Mouse (Mus musculus): ENCODE measurements around the gene Ankrd44. TPM values are rescaled to one million over a fixed set of nuclear protein-coding genes. Genes with fewer than 3 reads are reported as not detected.

Gene Ankrd44
- polyA plus RNA-seq, 1 experiment from 2014 or later = 4.3 TPM

DNA sequence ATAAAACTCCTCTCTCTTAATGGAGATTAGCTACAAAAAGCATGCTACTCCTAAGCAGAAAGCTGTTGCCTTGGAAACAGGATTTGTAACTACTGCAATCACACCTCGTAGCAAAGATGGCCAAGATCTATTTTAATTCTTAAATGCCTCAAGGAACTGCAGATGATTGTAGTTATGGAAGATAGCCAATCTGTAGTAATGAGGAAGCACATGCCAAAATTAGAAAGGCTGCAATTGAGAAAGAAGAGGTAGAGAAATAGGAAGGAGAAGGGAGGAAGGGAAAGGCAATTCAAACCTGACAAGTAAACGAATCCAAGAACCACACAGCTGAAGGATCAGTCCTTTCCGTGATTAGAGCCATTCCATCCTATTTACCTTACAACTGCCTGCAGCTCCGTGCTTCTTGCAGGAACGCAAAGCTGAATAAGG lies 27.5 kb downstream of the Ankrd44 start:
- H3K9me3 ChIP-seq (replicated peaks; ENCODE audit: low read length) = no peaks in the 10 kb centered on the region
- DNase-seq (ENCODE audit: low spot score) = peak; percentile 21
- H3K4me3 ChIP-seq (replicated peaks; ENCODE audit: low read depth, low read length) = no peak overlapping the region
- no peak overlapping the region for H3K4me2 ChIP-seq (ENCODE audit: low read length)
- ATAC-seq (replicated peaks; ENCODE audit: low FRiP score, low read depth) = no peak
- H3K9ac ChIP-seq (ENCODE audit: low read depth, low read length) = no peak overlapping the region
- TF ChIP-seq CTCF (IDR thresholded peaks at IDR 0.05; ENCODE audit: low read depth) = no peak
- no peaks in the 10 kb centered on the region for H3K4me1 ChIP-seq (replicated peaks; ENCODE audit: insufficient read depth, low read length)
- H3K27ac ChIP-seq = no peak overlapping the region
- H3K27me3 ChIP-seq (ENCODE audit: insufficient read depth, low read length) = no peaks in the 10 kb centered on the region
- no peaks in the 10 kb centered on the region for H3K36me3 ChIP-seq (ENCODE audit: insufficient read depth, low read length)
- 28% methylated on average over 5 of the region's 5 CpGs for WGBS

DNA sequence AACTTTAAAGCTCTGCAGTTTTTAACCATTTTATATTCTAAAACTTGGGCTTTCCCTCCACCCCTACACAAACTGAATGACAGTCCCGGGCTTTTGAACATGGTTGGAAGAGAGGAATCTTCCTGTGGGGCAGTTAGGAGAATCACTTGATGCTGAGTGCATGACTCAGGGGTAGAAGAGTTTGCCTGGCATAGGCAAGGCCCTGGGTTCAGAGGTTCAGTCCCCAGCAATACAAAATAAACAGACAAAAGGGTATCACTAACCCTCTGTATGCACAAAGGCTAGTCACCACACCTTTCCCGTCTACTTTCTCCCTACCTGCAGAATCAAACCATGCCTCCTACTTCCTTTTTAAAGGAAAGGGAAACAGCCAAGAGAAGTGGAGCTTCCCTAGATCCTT lies 28.5 kb downstream of the Ankrd44 start:
- H3K4me1 ChIP-seq (replicated peaks; ENCODE audit: insufficient read depth, low read length) = no peaks in the 10 kb centered on the region
- ATAC-seq (replicated peaks; ENCODE audit: low FRiP score, low read depth) (no peak), DNase-seq (ENCODE audit: low spot score) (no peak)
- H3K27ac ChIP-seq = no peak overlapping the region
- H3K9ac ChIP-seq (ENCODE audit: low read depth, low read length) = no peak overlapping the region
- no peaks in the 10 kb centered on the region for H3K27me3 ChIP-seq (ENCODE audit: insufficient read depth, low read length)
- no peaks in the 10 kb centered on the region for H3K36me3 ChIP-seq (ENCODE audit: insufficient read depth, low read length)
- H3K9me3 ChIP-seq (replicated peaks; ENCODE audit: low read length) = no peaks in the 10 kb centered on the region
- WGBS = 86% methylated on average over 2 of the region's 2 CpGs
- no peak for TF ChIP-seq CTCF (IDR thresholded peaks at IDR 0.05; ENCODE audit: low read depth)
- H3K4me3 ChIP-seq (replicated peaks; ENCODE audit: low read depth, low read length) = no peak overlapping the region
- H3K4me2 ChIP-seq (ENCODE audit: low read length) = no peak overlapping the region

DNA sequence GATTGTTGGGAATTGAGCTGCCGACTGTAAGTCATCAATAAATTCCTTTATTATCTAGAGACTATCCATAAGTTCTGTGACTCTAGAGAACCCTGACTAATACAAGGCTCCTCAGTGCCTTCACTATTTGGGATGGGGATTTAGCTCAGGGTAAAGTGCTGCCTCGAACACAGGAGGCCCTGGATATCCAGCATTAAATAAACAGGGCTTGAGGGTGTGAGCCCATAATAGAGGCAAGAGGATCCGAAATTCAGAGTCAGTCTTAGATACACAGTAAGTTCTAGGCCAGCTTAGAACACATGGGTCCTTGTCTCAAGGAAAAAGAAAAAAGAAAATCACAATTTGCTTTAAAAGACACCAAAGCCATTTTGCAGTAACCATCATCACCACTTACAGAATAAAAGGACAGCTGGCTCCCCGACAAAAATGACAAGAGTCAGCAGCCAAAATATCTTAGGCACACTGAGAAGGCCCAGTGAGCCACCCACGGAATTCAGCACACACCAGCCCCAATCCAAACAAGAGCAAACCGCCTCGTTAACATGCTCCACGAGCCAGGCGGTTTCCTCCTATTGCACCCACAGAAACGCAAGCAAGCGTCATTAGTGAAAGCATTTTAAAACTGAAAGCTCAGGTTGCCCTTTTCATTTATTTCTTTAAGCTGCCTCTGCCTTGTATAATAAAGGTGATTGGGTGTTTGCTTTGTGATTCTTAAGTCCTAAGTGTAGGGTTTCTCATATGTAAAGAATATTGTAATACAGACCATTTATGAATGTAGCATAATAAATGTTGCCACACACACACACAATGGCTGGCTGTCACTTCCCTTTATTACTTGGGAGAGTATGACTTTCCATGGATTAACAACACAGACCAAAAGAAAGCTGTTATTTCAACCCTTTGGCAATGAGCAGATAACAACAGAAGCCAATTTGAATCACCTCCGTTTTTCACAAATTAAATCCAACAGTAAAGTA lies 29.8 kb downstream of the Ankrd44 start:
- Histone ChIP-seq H3K4me1 (replicated peaks; ENCODE audit: insufficient read depth, low read length) (no peaks in the 10 kb centered on the region), H3K36me3 (ENCODE audit: insufficient read depth, low read length) (no peaks in the 10 kb centered on the region), H3K9me3 (replicated peaks; ENCODE audit: low read length) (no peaks in the 10 kb centered on the region), H3K4me2 (ENCODE audit: low read length) (no peak overlapping the region), H3K27ac (no peak overlapping the region), H3K4me3 (replicated peaks; ENCODE audit: low read depth, low read length) (no peak overlapping the region), H3K27me3 (ENCODE audit: insufficient read depth, low read length) (no peaks in the 10 kb centered on the region), H3K9ac (ENCODE audit: low read depth, low read length) (no peak overlapping the region)
- TF ChIP-seq CTCF (IDR thresholded peaks at IDR 0.05; ENCODE audit: low read depth) = no peak
- DNase-seq (ENCODE audit: low spot score) (no peak), ATAC-seq (replicated peaks; ENCODE audit: low FRiP score, low read depth) (no peak)
- WGBS = 49% methylated on average over 11 of the region's 12 CpGs

DNA sequence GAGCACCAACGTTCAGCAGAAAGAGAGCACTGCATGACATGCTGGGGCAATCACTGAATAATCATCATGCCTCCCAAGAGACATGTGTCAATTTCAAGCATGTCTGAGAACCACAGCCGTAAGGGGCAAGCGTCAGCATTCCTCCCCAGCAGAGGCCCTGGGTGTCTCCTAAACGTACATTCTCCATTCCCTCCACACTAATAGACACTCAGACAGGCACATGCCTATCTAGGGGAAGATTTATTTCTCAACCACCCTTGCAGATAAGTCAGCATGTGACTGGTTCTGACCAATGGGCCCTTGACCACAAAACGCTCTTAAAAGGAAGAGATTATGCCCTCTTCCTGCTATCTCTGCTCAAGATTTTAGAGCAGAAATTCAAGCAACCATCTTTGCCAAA lies 37.7 kb downstream of the Ankrd44 start:
- TF ChIP-seq CTCF (IDR thresholded peaks at IDR 0.05; ENCODE audit: low read depth) = no peak
- Histone ChIP-seq H3K27ac (no peak overlapping the region), H3K9ac (ENCODE audit: low read depth, low read length) (no peak overlapping the region), H3K36me3 (ENCODE audit: insufficient read depth, low read length) (no peaks in the 10 kb centered on the region), H3K9me3 (replicated peaks; ENCODE audit: low read length) (no peaks in the 10 kb centered on the region), H3K4me3 (replicated peaks; ENCODE audit: low read depth, low read length) (no peak overlapping the region), H3K4me2 (ENCODE audit: low read length) (no peak overlapping the region), H3K27me3 (ENCODE audit: insufficient read depth, low read length) (no peaks in the 10 kb centered on the region), H3K4me1 (replicated peaks; ENCODE audit: insufficient read depth, low read length) (no peaks in the 10 kb centered on the region)
- DNase-seq (ENCODE audit: low spot score) = no peak
- WGBS = 59% methylated on average over 5 of the region's 5 CpGs
- no peak for ATAC-seq (replicated peaks; ENCODE audit: low FRiP score, low read depth)

DNA sequence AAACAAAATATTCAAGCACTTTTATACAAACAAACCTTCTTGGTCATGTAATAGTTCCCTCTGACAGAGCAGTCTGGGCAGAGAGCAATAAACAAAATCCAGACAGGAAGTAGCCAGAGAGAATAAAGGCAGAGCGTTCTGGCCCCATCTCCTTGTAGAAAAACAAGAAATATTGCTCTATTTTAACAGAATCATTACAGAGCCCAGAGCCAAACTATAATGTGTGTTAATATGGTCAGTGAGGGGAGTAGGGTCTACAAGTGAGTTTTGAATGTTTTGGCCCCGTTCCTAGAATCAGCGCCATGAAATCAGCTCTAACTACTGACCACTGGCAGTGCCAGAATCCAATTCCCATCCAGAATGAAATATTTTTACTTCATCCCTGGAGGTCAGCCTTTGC lies 38.3 kb downstream of the Ankrd44 start:
- H3K4me1 ChIP-seq (replicated peaks; ENCODE audit: insufficient read depth, low read length) = no peaks in the 10 kb centered on the region
- no peak overlapping the region for H3K4me2 ChIP-seq (ENCODE audit: low read length)
- ATAC-seq (replicated peaks; ENCODE audit: low FRiP score, low read depth) (no peak), DNase-seq (ENCODE audit: low spot score) (no peak)
- no peak overlapping the region for H3K27ac ChIP-seq
- no peak overlapping the region for H3K4me3 ChIP-seq (replicated peaks; ENCODE audit: low read depth, low read length)
- 49% methylated on average over 3 of the region's 3 CpGs for WGBS
- no peaks in the 10 kb centered on the region for H3K27me3 ChIP-seq (ENCODE audit: insufficient read depth, low read length)
- H3K9me3 ChIP-seq (replicated peaks; ENCODE audit: low read length) = no peaks in the 10 kb centered on the region
- H3K9ac ChIP-seq (ENCODE audit: low read depth, low read length) = no peak overlapping the region
- TF ChIP-seq CTCF (IDR thresholded peaks at IDR 0.05; ENCODE audit: low read depth) = no peak
- H3K36me3 ChIP-seq (ENCODE audit: insufficient read depth, low read length) = no peaks in the 10 kb centered on the region

DNA sequence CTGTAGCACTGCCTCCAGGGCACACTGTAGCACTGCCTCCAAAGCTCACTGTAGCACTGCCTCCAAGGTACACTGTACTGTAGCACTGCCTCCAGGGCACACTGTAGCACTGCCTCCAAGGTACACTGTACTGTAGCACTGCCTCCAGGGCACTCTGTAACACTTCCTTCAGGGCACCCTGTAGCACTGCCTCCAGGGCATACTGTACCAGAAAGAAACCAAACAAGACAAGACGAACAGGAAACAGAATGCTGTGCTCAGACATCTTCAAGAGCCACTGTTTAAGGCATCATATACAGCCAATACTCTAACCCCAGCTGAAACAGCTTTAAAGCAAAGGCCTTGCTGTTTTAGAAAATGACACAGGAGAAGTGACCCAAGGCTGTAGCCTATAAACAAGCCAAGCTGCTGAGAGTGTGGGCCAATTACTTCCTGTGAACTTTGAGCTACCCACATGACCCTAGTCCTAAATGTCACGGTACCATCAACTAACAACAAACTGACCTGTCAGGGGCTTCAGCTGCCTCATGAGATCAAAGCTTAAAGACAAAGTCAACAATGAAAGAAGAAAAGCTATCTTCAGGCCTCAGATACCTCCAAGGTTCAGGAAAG lies 43.2 kb downstream of the Ankrd44 start:
- no peak for DNase-seq (ENCODE audit: low spot score)
- no peak for TF ChIP-seq CTCF (IDR thresholded peaks at IDR 0.05; ENCODE audit: low read depth)
- Histone ChIP-seq H3K4me1 (replicated peaks; ENCODE audit: insufficient read depth, low read length) (no peaks in the 10 kb centered on the region), H3K27me3 (ENCODE audit: insufficient read depth, low read length) (no peaks in the 10 kb centered on the region), H3K9ac (ENCODE audit: low read depth, low read length) (no peak overlapping the region), H3K4me3 (replicated peaks; ENCODE audit: low read depth, low read length) (no peak overlapping the region), H3K9me3 (replicated peaks; ENCODE audit: low read length) (no peaks in the 10 kb centered on the region), H3K27ac (no peak overlapping the region), H3K36me3 (ENCODE audit: insufficient read depth, low read length) (no peaks in the 10 kb centered on the region), H3K4me2 (ENCODE audit: low read length) (no peak overlapping the region)
- no peak for ATAC-seq (replicated peaks; ENCODE audit: low FRiP score, low read depth)
- 63% methylated on average over 2 of the region's 2 CpGs for WGBS
